Mouse (Mus musculus): ENCODE results near the gene Taldo1.

- TF ChIP-seq CTCF (IDR thresholded peaks at IDR 0.05; ENCODE audit: low read depth) (no peak), EP300 (optimal IDR thresholded peaks at IDR 0.05) (no peak)
Measured at GRCm38 (mm10) chr7:141430585-141431240, 38.7 kb downstream of the Taldo1 start.

Measured in stomach, postnatal 0 days (tissue).